Mouse (Mus musculus) T-helper 1 cell (primary cell): Measurements from ENCODE around the gene H13.

Source experiments
- in situ Hi-C: fragments of 300-600 bp; cut with MboI, MseI; formaldehyde crosslinking; loops from one replicate; pipeline ENCODE4 v1.15.1; 2025; ENCODE audit warnings: high pct_unique_total_duplicates

H13 gene

GRCm38 (mm10) chr2:152669256-152669638 is at the start of gene H13:
Gene H13 (plus strand): TSS chr2:152669461.
- in situ Hi-C loops: loop anchor here (10.0 kb wide), 1 partner anchor 54 kb away; no protein-coding TSS in a partner anchor

- in situ Hi-C loops: no loop called here
Measured at GRCm38 (mm10) chr2:152620367-152621134, 48.7 kb upstream of the H13 start.

GRCm38 (mm10) chr2:152622151-152622550 is 47.1 kb upstream of the H13 start:
- in situ Hi-C loops: no loop called here

- in situ Hi-C loops: no loop called here
Measured at GRCm38 (mm10) chr2:152622953-152623352, 46.3 kb upstream of the H13 start, which contains the start of gene Defb25. Gene Defb25 (minus strand): TSS chr2:152623053.

- in situ Hi-C loops: no loop called here
Measured at GRCm38 (mm10) chr2:152624566-152624965, 44.7 kb upstream of the H13 start.

GRCm38 (mm10) chr2:152625256-152625655 is 44.0 kb upstream of the H13 start:
- in situ Hi-C loops: no loop called here

- in situ Hi-C loops: no loop called here
Measured at GRCm38 (mm10) chr2:152626774-152627591, 42.3 kb upstream of the H13 start, which contains the start of gene Rem1. Gene Rem1 (plus strand): TSS chr2:152626951.

- in situ Hi-C loops: no loop called here
Measured at GRCm38 (mm10) chr2:152628066-152628465, 41.2 kb upstream of the H13 start.

- in situ Hi-C loops: no loop called here
Measured at GRCm38 (mm10) chr2:152629239-152629638, 40.0 kb upstream of the H13 start.

GRCm38 (mm10) chr2:152629904-152630303 is 39.4 kb upstream of the H13 start:
- in situ Hi-C loops: no loop called here

- in situ Hi-C loops: no loop called here
Measured at GRCm38 (mm10) chr2:152633334-152633733, 35.9 kb upstream of the H13 start.

GRCm38 (mm10) chr2:152634311-152634710 is 35.0 kb upstream of the H13 start:
- in situ Hi-C loops: no loop called here

GRCm38 (mm10) chr2:152636246-152637005 is 32.8 kb upstream of the H13 start:
- in situ Hi-C loops: no loop called here

- in situ Hi-C loops: no loop called here
Measured at GRCm38 (mm10) chr2:152637006-152637322, 32.3 kb upstream of the H13 start.

GRCm38 (mm10) chr2:152637381-152637780 is 31.9 kb upstream of the H13 start:
- in situ Hi-C loops: no loop called here

GRCm38 (mm10) chr2:152638865-152639264 is 30.4 kb upstream of the H13 start:
- in situ Hi-C loops: no loop called here

GRCm38 (mm10) chr2:152639406-152640113 is 29.7 kb upstream of the H13 start:
- in situ Hi-C loops: no loop called here

- in situ Hi-C loops: no loop called here
Measured at GRCm38 (mm10) chr2:152652901-152653620, 16.2 kb upstream of the H13 start.

- in situ Hi-C loops: no loop called here
Measured at GRCm38 (mm10) chr2:152653874-152654715, 15.2 kb upstream of the H13 start.

GRCm38 (mm10) chr2:152657398-152657797 is 11.9 kb upstream of the H13 start:
- in situ Hi-C loops: no loop called here
